Mouse (Mus musculus) adrenal gland, postnatal 0 days (tissue): ENCODE data around the gene Adcy7. TPM values are rescaled to one million over a fixed set of nuclear protein-coding genes. Genes with fewer than 3 reads are reported as not detected.

Experiments used
- polyA plus RNA-seq: library from polyadenylated mRNA; unstranded; fragments of >200 nt; fragmentation: Nextera tagmentation; extraction: Ambion mirVana; gene quantifications from 2 replicates; pipeline ENCODE4 v1.2.1, GENCODE M21; 2015

Adcy7 gene
- 4.9 and 5.2 TPM in 2 replicates for polyA plus RNA-seq

GRCm38 (mm10) chr8:88272231-88273050 lies at the start of gene Adcy7:
Adcy7 (plus strand) TSS chr8:88272403.

GRCm38 (mm10) chr8:88361708-88362428 lies 89.7 kb downstream of the Adcy7 start, which contains the start of gene Brd7:
Brd7 (minus strand) TSS chr8:88362194.

Other genes starting within 250 kb of the Adcy7 start
- gene Cnep1r1, start 153.6 kb upstream of the Adcy7 start, polyA plus RNA-seq: 44.0 and 47.8 TPM in 2 replicates
- gene Heatr3, start 134.5 kb upstream of the Adcy7 start, polyA plus RNA-seq: 16.6 and 24.1 TPM in 2 replicates
- gene Tent4b, start 73.2 kb upstream of the Adcy7 start, polyA plus RNA-seq: 5.3 and 6.2 TPM in 2 replicates
- gene Brd7, start 89.8 kb downstream of the Adcy7 start, polyA plus RNA-seq: 49.3 and 68.4 TPM in 2 replicates
- 36.9 and 41.1 TPM in 2 replicates for gene Nkd1, start 249.0 kb downstream of the Adcy7 start, polyA plus RNA-seq